Mouse (Mus musculus) thymus, postnatal 36 days (tissue): ENCODE data around the gene Plscr3.
"Not testable (repeated sequence)": the region's sequence is repeated elsewhere in the genome, so short reads cannot be mapped to it uniquely, and the experiment has no call there.

Experiments
- DNase-seq, 2 experiments: peaks; one replicate each; pipeline ENCODE4 v3.0.0; 2022; ENCODE audit warnings: mixed read lengths in 2 of 2

Gene Plscr3

DNA sequence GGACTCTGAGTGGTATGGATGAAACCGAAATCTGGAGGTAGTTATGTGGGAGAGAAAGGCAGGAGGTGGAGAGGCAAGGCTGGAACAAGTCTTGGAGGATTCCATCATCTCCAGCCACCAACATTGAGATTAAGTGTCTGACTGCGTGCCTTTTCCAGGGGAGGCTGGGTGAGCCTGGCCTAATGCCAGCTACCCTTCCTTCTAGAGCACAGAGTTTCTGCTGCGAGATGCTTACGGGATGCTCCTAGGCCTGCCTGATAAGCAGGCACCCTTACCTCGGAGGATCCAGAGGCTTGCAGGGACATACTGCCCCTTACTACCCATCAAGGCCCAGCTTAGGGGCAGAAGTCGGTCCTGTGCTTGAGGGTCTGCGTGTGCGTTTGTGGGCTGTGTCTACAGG lies 12.6 kb upstream of the Plscr3 start:
- DNase-seq = no peak

DNA sequence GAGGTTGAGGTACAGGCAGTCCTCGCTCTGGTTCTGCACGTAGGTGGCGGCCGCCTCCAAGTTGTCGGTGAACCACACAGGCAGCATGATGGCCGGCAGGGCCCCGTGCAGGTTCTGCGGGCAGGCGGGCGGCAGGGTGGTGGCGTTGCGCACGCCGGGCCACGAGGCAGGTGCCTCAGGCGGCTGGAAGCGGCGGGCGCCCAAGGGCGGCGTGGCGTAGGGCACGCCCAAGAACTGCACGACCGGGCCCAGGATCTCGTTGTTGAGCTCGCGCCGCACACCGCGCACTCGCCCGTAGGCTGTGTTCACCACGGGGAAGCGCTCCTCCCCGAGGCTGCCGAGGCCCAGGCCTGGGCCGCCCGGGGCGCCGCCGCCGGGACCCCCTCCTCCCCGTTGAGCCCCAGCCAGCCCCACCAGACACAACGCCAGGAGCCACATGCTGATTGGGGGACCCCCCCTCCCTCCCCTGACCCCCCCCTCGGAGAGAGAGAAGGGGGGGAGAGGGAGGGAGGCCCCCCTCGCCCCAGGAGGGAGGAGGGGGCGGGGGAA lies 12.1 kb upstream of the Plscr3 start:
- DNase-seq = peak; percentile 60 to 73

DNA sequence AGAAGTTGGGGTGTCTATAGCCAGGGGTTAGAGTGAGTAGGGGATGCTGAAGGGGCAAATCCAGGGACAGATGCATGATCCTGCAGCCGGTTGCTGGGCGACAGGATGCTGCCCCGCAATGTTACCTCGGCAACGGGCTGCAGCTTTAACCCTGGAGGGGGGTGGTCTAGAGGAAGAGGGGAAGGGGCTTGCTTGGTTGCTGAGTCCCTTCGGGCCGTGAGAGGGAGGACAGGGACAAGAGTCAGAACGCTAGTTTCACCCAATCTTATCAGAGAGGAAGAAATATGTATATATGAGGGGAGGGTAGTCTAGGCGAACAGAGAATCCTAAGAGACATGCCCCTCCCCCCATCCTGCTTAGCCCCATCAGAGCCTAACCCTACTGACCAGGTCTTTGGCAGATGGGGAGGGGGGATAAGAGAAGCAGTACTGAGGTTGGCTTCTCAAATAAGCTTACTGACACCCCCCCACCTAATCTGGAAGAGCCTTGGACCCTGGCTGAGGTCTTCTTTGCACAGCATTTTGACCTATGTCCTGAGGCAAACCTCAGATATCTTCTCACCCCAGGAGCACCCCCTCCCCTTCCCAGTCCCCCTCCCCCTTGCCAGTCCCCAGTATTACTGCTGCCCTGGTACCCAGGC lies 10.7 kb upstream of the Plscr3 start:
- no peak for DNase-seq

DNA sequence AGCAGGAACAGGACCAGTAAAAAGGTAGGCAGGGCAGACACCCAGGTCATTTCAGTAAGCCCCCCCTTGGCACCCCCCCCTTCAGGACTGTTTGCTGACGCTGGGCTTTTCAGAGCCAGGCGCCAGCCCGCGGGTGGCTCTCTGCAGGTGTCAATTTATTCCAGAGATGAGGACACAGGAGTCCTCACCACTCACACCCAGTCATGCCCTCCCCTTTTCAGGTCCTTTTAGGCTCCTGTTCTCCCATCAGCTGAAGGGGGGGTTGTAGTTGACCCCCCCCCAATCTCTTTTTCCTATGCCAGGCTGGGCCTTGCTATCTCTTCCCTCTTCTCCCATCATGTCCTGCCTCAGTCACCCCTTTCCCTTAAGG lies 10.2 kb upstream of the Plscr3 start:
- no peak for DNase-seq

DNA sequence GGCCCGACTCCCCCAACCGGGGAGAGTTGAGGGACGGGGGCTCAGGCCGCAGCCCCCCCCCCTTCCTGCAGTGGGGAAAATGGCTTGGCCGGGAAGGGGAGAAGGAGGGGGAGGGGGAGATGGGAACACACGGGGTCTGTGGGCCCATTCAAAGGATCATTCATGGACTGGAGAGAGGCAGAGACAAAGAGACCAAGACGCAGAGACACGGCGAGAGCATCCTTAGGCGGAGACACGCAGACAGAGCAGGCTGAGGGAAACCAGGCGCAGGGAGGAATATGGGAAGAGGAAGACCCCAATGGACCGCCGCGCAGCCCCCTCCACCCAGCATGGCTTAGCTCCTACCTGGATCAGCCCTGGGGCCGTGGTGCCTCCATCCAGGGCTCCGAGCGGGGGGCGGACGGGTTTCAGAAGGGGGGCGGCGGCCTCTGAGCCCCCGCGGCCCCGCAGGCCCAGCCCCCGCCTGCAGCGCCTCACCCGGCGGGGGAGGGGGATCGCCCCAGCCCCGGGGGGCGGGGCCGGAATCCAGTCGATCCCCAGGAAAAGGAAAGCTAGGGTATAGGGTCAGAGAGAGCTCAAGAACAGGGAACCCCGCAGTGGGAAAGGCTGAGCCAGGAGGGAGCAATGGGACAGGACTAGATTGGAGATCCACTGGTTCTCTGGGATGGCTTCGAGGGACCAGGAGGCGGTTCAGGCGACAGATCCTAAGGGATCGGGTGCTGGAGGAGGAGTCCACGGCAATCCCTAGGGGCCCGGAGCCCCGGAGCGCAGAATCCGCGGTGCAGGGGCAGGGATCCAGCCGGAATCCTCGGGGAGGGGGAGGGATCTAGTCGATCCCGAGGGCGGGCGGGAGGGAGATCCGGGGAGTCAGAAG lies 9.2 kb upstream of the Plscr3 start:
- peak; percentile 26 to 54 for DNase-seq

DNA sequence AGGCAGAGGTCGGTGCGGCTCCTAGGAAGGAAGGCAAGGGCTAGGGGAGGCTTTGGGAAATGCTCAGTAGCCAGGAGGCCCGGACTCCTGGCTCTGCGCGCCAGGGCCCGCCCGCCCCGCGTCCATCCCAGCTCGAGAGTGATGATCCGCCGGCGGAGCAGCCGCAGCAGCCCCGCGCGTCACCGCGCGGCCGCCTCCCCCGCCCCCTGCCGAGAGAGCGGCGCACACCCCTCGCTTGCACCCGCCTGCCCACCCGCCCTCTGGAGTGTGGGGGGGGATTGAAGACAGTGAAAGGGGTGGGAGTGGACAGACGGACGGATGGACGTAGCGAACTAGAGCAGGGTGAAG lies 8.6 kb upstream of the Plscr3 start, which contains the start of gene Nlgn2:
Gene Nlgn2, minus strand, starts transcription at position 181 of the 348 bp plus-strand sequence.
- no peak for DNase-seq

DNA sequence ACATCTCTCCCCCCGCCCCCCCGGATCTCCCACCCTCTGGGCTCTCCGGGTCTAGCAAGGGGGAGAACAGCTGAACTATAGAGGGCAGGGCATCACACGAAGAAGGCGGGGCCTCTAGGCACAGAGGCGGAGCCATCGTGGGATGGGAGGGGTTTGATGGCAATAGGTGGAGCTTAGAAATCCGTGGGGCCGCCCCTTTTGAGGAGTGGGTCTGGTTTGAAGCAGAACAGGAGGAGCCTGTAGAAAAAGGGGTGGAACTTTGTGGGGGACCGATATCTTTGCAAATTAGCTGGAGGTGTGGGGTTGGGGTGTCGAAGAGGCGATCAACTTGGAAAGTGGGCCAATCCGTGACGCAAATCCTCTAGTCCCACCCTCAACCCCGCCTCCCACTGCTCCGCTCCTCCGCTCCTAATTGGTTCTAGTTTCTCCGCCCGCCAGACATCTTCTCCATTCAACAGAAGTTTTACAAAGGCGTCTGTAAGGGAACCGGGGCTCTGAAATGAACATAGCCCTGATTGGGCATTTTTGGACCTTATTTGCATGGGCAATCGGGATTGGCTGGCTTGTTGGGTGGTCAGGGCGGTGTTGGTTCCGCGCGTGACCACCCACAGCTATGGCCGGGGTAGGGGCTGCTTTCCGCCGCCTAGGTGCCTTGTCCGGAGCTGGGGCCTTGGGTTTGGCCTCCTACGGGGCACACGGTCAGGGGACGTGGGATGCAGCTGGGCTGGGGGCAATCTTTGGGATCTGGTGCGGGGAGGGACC lies 8.0 kb upstream of the Plscr3 start, which contains the start of gene Tmem256:
Gene Tmem256, plus strand, starts transcription at position 563 of the 762 bp plus-strand sequence.
- DNase-seq = peak; percentile 88 to 91

DNA sequence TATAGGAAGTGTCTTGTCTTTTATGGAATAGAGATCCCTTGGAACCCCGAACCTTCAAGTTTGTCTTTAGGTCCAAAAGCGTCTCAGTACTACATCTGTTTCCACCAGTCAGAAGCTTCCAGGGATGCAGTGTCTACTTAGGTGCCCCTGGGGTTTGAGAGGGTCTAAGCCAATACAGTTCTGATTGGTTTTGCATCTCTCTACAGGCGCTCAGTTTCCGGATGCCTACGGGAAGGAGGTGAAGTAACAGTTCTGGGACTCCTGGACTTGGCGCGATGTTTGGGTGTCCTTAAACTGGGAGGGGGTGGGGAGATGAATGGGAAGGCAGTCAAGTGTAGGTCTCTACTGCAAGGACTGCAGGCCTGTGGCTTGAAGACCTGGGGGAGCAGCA lies 7.5 kb upstream of the Plscr3 start:
- no peak for DNase-seq

DNA sequence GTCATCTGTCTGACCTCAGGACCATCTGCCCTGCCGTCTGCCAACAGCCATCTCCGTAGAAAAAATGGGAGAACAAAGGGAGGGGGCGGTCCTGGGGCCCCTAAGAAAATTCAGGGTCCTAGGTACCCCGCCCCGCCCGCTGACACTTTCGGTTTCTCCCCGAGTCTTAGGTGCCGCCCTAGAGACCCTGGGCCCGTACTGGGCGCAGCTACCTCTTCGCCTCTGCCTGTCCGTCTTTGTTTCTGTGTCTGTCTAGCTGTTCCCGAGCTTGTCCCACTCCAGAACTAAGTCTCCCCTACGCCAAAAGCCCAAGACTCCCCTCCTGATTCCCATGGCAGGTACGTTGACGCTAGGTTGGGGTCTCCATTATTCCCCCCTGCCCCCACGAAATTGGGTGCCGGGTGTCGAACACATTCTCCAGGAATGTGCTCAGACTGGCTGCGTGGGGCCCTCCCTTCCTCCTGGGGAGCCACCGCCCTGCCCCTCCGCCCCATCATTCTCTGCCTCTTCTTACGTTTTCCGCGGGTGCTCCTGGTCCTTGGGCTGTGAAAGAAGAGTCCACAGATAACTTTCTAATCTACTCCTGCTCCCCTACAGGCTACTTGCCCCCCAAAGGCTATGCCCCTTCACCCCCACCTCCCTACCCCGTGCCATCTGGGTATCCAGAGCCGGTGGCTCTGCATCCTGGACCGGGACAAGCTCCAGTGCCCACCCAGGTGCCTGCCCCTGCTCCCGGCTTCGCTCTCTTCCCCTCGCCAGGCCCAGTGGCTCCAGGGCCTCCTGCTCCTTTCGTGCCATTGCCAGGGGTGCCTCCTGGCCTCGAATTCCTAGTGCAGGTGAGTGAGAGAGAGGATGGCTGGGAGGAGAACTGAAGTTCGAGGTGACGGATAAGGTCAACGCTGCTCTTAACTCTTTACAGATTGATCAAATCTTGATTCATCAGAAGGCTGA lies 837 bp downstream of the Plscr3 start:
- peak in 1 of 2 experiments; percentile 47 for DNase-seq

DNA sequence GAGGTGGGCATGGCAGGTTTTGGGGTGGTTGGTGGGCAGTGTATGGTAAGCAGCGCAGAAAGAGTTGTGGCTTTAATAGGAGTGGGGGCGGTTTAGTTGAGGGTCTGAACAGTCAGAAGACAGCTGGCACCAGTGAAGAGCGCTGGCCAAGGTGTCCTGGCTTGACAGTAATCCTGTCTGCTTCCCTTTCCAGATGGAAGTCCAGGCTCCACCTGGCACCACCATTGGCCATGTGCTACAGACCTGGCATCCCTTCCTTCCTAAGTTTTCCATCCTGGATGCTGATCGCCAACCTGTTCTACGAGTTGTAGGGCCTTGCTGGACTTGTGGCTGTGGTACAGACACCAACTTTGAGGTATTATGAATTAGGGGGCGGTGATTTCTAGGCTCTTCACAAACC lies 1.8 kb downstream of the Plscr3 start:
- DNase-seq = no peak

DNA sequence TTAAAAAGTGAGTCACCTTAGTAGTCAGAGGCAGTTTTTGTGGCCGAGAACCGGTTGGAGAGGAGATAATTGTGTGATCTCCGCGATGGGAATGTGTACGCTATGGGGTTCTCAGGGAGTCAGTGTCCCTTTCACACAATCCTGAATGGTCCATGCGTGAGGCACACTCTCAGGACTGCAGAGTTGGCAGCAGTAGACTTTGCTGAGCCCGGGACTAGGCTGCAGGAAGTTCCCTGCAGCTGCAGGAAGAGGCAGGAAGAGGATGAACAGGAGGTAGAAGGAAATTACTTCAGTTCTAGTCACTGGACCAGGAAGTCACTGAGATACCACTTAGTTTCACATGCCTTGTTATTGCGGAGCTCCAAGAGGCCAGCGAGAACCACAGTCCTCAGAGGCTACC lies 3.0 kb downstream of the Plscr3 start:
- no peak for DNase-seq

DNA sequence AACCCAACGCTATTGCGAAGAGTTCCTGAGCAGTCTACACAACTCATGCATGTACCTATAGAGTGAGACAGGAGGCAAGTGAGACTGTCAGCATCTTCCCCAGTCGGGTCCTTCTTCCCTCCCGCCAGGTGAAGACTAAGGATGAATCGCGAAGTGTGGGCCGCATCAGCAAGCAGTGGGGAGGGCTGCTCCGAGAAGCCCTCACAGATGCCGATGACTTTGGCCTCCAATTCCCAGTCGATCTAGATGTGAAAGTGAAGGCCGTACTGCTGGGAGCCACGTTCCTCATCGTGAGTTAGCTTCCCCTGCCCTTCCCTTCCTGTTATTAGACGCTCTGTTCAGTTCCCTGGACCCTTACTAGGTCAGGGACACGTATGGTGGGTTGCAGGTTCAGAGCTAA lies 3.7 kb downstream of the Plscr3 start:
- DNase-seq = no peak

DNA sequence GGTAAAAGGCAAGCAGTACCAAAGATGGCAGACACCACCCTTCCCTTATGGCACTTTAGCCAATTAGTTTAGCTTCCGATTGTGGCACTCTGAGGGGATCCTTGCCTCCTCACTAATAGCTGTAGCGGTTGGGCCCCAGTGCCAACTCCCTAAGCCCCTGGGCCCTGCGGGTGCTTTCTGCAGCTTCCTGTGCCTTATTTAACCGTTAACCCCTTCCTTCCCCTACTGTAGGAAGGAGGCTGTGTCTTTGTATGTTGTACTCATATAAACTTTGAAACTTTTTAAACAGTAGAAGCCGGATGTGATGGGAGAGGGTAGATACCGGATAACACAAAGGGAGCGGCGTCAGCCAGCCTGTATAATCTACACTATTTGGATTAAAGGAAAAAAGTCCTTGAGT lies 4.6 kb downstream of the Plscr3 start:
- peak; percentile 37 to 61 for DNase-seq

DNA sequence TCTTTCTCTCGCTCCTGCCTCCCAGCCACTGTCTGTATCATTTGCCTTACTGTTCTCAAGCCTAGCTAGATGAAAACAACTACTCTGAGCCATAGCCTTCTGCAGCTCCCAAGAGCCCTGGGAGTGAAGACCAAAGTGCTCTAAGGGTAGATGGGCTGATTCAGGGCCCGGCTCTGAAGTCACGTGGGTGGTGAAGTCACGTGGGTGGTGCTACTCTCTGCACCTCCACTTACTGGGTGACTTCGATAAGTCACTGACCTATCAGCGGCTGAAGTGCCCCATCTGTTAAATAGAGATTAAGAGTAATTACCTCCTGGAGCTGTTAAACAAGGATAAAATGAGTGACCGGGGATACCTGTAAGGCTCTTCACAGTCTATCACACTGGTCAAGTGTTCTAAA lies 7.8 kb downstream of the Plscr3 start:
- DNase-seq = peak in 1 of 2 experiments; percentile 36

DNA sequence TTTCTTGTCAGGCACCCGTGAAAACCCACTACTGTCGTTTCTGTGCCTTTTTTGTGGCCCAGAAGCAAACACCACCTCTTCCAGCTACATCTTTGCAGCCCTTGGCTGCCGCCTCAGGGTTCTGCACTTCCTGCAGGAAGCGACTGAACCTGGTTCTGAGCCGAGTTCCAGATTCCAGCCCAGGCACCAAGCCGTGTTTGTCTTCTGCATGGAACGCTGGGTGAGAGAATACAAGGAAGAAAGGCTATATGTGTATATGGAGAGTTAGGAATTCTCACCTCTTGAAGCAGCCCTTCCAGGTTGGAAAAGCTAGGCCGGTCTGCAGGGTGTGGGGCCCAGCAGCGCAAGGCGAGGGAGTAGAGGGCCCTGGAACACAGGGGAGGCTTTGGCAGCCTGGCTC lies 8.5 kb downstream of the Plscr3 start:
- no peak for DNase-seq

DNA sequence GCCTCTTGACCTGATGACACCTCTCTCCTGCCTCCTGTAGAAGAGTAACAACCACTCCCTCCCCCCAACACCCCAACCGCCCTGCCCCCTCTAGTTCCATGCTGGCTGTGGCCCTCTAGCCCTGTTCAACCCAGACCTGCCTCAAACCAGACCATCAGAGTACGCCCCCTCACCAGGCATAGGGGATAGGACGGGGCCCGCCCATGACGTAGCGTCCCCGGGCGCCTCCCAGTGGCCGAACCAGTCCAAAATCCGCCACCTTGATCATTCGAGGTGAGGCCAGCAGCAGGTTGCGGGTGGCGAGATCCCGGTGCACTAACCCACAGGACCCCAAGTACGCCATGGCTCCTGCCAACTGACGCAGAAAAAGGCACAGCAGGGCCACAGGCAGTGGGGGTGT lies 9.2 kb downstream of the Plscr3 start:
- peak; percentile 66 to 71 for DNase-seq

DNA sequence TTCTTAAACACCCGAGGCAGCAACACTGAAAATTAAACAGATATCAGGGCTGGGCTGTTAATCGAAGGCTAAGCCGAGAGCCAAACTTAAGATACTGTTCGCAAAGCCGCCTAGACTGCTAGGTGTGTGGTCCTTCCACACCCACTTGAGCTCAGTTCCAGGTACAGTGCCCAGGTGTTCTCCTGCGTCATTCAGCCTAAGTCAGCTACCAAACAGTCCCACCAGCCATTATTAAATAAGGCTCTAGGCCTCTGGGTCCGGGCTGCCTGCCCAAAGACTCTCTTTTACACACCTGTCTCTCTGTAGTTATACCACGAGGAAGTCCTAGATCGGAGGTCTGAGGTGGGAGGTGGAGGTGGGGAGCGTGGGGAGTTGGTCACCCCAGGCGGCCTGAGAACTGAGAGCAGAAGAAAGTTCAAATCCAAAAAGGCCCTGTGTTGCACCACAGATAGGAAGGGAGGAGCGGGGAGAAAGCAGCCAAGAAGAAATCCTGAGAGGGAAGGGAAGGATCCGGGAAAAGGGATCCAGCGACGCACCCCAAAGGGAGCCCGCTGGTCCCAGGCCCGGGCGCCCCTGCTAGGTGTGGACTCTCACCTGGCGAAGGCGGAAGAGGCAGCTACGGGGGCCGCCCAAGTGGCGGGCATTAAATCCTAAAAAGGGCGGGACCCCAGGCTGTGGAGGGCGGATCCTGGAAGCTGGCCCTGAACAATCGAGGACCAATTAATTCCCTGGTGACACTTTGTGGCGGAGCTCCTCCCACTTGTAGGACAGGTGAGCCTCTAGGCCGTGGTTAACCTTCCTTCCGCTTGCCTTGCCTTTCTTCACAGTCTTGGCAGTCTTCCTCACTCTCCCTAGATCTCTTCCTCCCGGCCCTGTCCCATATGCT lies 12.2 kb downstream of the Plscr3 start, which contains the start of gene Tnk1:
Gene Tnk1, minus strand, starts transcription at position 618 of the 886 bp plus-strand sequence.
- no peak for DNase-seq

DNA sequence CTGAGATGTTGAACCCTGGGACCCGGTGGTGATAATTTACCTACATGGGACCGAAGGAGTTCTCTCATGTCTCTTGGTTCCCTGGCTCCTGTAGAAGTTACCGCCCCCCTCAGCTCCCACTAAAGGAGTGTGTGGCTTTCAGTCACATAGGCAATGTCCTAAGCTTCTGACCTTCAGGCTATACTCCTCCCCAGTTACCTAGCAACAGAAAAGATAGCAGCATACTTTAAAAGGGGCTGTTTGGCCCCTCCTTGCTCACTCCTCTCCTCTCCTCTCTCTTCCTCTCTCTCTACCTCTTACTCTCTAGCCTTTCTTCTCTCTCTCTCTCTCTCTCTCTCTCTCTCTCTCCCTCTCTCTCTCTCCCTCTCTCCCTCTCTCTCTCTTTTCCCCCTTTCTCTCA lies 17.6 kb downstream of the Plscr3 start:
- not testable (repeated sequence) for DNase-seq

DNA sequence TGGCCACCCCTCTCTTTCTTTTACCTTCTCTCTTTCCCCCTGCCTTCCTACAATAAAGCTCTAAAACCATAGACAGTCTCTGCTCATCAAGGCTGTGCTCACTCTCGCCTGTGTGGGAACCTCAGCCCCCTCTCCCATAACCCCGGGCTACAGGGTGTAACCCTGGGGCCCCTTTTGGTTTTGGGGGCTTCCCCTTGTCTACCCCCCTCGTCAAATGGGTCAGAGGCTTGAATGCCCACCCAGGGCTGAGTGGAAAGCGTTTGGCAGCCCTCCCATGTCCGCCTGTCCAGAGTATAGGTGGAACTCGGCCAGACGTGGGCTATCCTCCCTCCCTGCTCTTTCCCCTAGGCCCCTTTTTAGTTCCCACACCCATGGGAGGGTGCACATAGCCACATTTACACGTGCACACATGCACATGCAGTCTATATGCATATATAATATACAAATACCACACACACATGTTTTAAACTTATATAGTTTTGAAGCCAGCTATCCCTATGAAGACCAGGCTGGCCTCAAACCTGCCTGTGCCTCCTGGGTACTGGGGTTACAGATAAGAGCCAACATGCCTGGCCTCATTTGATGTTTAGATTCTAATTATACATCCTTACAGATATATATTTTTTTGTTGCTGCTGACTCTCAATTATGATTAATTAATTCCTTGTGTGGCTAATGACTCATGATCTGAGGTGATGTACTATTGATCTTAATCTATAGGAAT lies 18.1 kb downstream of the Plscr3 start:
- no peak for DNase-seq

DNA sequence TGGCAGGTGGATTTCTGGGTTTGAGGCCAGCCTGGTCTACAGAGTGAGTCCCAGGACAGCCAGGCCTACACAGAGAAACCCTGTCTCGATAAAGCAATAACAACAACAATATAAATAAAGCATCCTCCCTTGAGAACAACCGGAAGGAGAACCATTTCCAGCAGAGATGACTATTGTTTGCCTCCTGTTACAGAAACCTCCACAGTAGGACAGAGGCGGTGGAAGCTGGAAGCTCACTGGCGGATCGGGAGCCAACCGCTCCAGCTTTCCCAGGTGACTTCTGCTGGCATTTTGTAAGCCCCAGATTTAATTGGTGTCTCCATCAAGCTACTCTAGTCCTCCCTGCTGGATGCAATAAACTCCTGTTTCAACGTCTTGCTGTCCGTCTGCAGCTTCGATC lies 19.4 kb downstream of the Plscr3 start:
- DNase-seq = no peak
